Mouse (Mus musculus): Measurements from ENCODE around the gene Gnb1.
A peak's percentile ranks its signal among the peaks of the same experiment; 100 is the strongest.

The Gnb1 gene

GRCm38 (mm10) chr4:155508614-155509013 is 17.5 kb downstream of the Gnb1 start:
- Histone ChIP-seq H3K36me3 (ENCODE audit: insufficient read depth, low read length) (peaks cover 16% of the 10 kb centered on the region; the same call in 1 of the 2 replicates), H3K4me3 (replicated peaks; ENCODE audit: low read length) (no peak overlapping the region), H3K27me3 (ENCODE audit: insufficient read depth, low read length) (no peaks in the 10 kb centered on the region), H3K9me3 (ENCODE audit: low read length) (no peaks in the 10 kb centered on the region), H3K4me1 (replicated peaks; ENCODE audit: low read depth, low read length) (peaks cover 62% of the 10 kb centered on the region)
- no peak for TF ChIP-seq NANOG (IDR thresholded peaks at IDR 0.05; ENCODE audit: borderline replicate concordance, low read length)
- TF ChIP-seq POU5F1 (IDR thresholded peaks at IDR 0.05; ENCODE audit: borderline replicate concordance, low read length): no peak
- no peak for TF ChIP-seq CTCF (conservative IDR thresholded peaks at IDR 0.05; ENCODE audit: low read length)

- Histone ChIP-seq H3K36me3 (ENCODE audit: insufficient read depth, low read length) (peaks cover 26% of the 10 kb centered on the region), H3K4me3 (replicated peaks; ENCODE audit: low read length) (no peak overlapping the region), H3K9me3 (ENCODE audit: low read length) (no peaks in the 10 kb centered on the region), H3K4me1 (replicated peaks; ENCODE audit: low read depth, low read length) (peaks cover 45% of the 10 kb centered on the region), H3K27me3 (ENCODE audit: insufficient read depth, low read length) (no peaks in the 10 kb centered on the region)
- TF ChIP-seq POU5F1 (IDR thresholded peaks at IDR 0.05; ENCODE audit: borderline replicate concordance, low read length) (no peak), CTCF (conservative IDR thresholded peaks at IDR 0.05; ENCODE audit: low read length) (no peak), NANOG (IDR thresholded peaks at IDR 0.05; ENCODE audit: borderline replicate concordance, low read length) (no peak)
These were observed 19.8 kb downstream of the Gnb1 start for GRCm38 (mm10) chr4:155510981-155511380.

- Histone ChIP-seq H3K36me3 (ENCODE audit: insufficient read depth, low read length) (peaks cover 43% of the 10 kb centered on the region), H3K4me3 (replicated peaks; ENCODE audit: low read length) (no peak overlapping the region), H3K27me3 (ENCODE audit: insufficient read depth, low read length) (no peaks in the 10 kb centered on the region), H3K9me3 (ENCODE audit: low read length) (no peaks in the 10 kb centered on the region), H3K4me1 (replicated peaks; ENCODE audit: low read depth, low read length) (peaks cover 26% of the 10 kb centered on the region)
- TF ChIP-seq POU5F1 (IDR thresholded peaks at IDR 0.05; ENCODE audit: borderline replicate concordance, low read length) (no peak), NANOG (IDR thresholded peaks at IDR 0.05; ENCODE audit: borderline replicate concordance, low read length) (no peak), CTCF (conservative IDR thresholded peaks at IDR 0.05; ENCODE audit: low read length) (no peak)
These were observed 23.6 kb downstream of the Gnb1 start for GRCm38 (mm10) chr4:155514810-155515209.

GRCm38 (mm10) chr4:155517948-155518517 is 26.9 kb downstream of the Gnb1 start:
- Histone ChIP-seq H3K9me3 (ENCODE audit: low read length) (no peaks in the 10 kb centered on the region), H3K4me3 (replicated peaks; ENCODE audit: low read length) (no peak overlapping the region), H3K36me3 (ENCODE audit: insufficient read depth, low read length) (peaks cover 43% of the 10 kb centered on the region), H3K27me3 (ENCODE audit: insufficient read depth, low read length) (no peaks in the 10 kb centered on the region), H3K4me1 (replicated peaks; ENCODE audit: low read depth, low read length) (peaks cover 44% of the 10 kb centered on the region)
- no peak for TF ChIP-seq POU5F1 (IDR thresholded peaks at IDR 0.05; ENCODE audit: borderline replicate concordance, low read length)
- no peak for TF ChIP-seq NANOG (IDR thresholded peaks at IDR 0.05; ENCODE audit: borderline replicate concordance, low read length)
- TF ChIP-seq CTCF (conservative IDR thresholded peaks at IDR 0.05; ENCODE audit: low read length): peak; percentile 42

GRCm38 (mm10) chr4:155522327-155522726 is 31.2 kb downstream of the Gnb1 start:
- peaks cover 59% of the 10 kb centered on the region for H3K36me3 ChIP-seq (ENCODE audit: insufficient read depth, low read length)
- no peak for TF ChIP-seq NANOG (IDR thresholded peaks at IDR 0.05; ENCODE audit: borderline replicate concordance, low read length)
- no peak for TF ChIP-seq POU5F1 (IDR thresholded peaks at IDR 0.05; ENCODE audit: borderline replicate concordance, low read length)
- no peak for TF ChIP-seq CTCF (conservative IDR thresholded peaks at IDR 0.05; ENCODE audit: low read length)

DNA sequence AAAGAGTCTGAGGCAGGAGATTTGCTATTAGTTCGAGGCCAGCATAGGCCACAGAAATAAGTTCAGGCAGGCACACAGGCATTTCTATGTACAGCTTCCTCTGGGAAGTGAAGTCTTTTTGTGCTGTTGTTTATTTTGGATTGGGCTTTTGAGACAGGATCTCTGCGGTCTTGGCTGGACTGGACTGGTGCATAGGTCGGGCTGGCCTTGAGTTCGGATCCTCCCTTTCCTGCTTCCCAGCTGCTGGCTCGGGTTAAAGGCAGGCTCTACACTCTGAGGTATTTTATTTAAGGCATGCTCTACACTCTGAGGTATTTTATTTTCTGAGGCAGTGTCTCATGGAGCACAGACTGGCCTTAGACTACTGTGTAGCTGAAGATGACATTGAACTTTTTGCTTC is 34.6 kb downstream of the Gnb1 start:
- H3K9me3 ChIP-seq (ENCODE audit: low read length): no peaks in the 10 kb centered on the region
- TF ChIP-seq CTCF (conservative IDR thresholded peaks at IDR 0.05; ENCODE audit: low read length) (no peak), POU5F1 (IDR thresholded peaks at IDR 0.05; ENCODE audit: borderline replicate concordance, low read length) (no peak), NANOG (IDR thresholded peaks at IDR 0.05; ENCODE audit: borderline replicate concordance, low read length) (no peak)
- no peak overlapping the region for H3K4me3 ChIP-seq (replicated peaks; ENCODE audit: low read length)
- H3K36me3 ChIP-seq (ENCODE audit: insufficient read depth, low read length): peaks cover 80% of the 10 kb centered on the region
- no peaks in the 10 kb centered on the region for H3K27me3 ChIP-seq (ENCODE audit: insufficient read depth, low read length)
- H3K4me1 ChIP-seq (replicated peaks; ENCODE audit: low read depth, low read length): peaks cover 41% of the 10 kb centered on the region

More at GRCm38 (mm10) chr4:155522327-155522726, 31.2 kb downstream of the Gnb1 start:
- Histone ChIP-seq H3K9me3 (ENCODE audit: low read length) (no peaks in the 10 kb centered on the region), H3K27me3 (ENCODE audit: insufficient read depth, low read length) (no peaks in the 10 kb centered on the region), H3K4me1 (replicated peaks; ENCODE audit: low read depth, low read length) (peaks cover 48% of the 10 kb centered on the region), H3K4me3 (replicated peaks; ENCODE audit: low read length) (no peak overlapping the region)

- H3K4me3 ChIP-seq (replicated peaks; ENCODE audit: low read length): no peak overlapping the region
- peaks cover 86% of the 10 kb centered on the region for H3K36me3 ChIP-seq (ENCODE audit: insufficient read depth, low read length)
- TF ChIP-seq NANOG (IDR thresholded peaks at IDR 0.05; ENCODE audit: borderline replicate concordance, low read length) (no peak), CTCF (conservative IDR thresholded peaks at IDR 0.05; ENCODE audit: low read length) (no peak), POU5F1 (IDR thresholded peaks at IDR 0.05; ENCODE audit: borderline replicate concordance, low read length) (no peak)
These were observed 38.1 kb downstream of the Gnb1 start for GRCm38 (mm10) chr4:155529294-155529693.

DNA sequence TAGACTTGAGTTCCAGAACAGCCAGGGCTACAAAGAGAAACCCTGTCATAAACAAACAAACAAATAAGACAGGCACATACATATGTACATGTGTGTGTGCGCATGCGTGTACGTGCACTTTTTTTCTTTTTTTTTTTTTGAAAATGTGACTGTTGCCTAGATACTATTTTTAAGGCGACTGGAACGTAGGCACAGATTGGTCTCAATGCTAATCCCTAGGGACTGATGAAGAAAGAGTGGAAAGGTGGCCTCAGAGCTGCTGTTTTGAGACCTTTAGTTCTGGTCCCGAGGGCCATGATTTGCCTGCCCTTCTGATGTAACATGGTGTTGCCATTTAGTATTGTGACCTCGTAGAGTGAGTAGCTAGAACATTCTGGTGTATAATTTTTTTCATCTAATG is 58.8 kb downstream of the Gnb1 start:
- Histone ChIP-seq H3K4me1 (replicated peaks; ENCODE audit: low read depth, low read length) (no peaks in the 10 kb centered on the region), H3K4me3 (replicated peaks; ENCODE audit: low read length) (no peak overlapping the region)
- TF ChIP-seq CTCF (conservative IDR thresholded peaks at IDR 0.05; ENCODE audit: low read length) (no peak), NANOG (IDR thresholded peaks at IDR 0.05; ENCODE audit: borderline replicate concordance, low read length) (no peak), POU5F1 (IDR thresholded peaks at IDR 0.05; ENCODE audit: borderline replicate concordance, low read length) (no peak)

More at GRCm38 (mm10) chr4:155529294-155529693, 38.1 kb downstream of the Gnb1 start:
- Histone ChIP-seq H3K9me3 (ENCODE audit: low read length) (no peaks in the 10 kb centered on the region), H3K27me3 (ENCODE audit: insufficient read depth, low read length) (no peaks in the 10 kb centered on the region), H3K4me1 (replicated peaks; ENCODE audit: low read depth, low read length) (peaks cover 7% of the 10 kb centered on the region; the same call in 1 of the 2 replicates)

DNA sequence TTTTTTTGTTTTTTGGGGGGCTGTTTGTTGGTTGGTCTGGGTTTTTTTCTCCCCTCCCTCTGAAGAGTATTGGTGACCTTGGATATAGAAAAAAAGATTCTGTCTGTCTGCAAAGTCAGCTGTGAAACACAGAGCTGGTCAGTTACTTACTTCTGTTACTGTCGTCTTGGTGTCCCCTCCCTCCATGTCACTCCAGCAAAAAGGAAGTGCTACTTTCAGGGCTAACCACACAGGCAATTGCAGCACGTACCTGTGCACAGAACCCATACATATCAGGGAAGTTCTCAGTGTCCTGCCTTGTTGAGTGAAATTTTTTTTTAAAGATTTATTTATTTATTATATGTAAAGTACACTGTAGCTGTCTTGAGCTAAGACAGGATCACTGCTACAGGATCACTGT is 59.3 kb downstream of the Gnb1 start:
- TF ChIP-seq CTCF (conservative IDR thresholded peaks at IDR 0.05; ENCODE audit: low read length) (no peak), NANOG (IDR thresholded peaks at IDR 0.05; ENCODE audit: borderline replicate concordance, low read length) (no peak), POU5F1 (IDR thresholded peaks at IDR 0.05; ENCODE audit: borderline replicate concordance, low read length) (no peak)
- Histone ChIP-seq H3K9me3 (ENCODE audit: low read length) (no peaks in the 10 kb centered on the region), H3K27me3 (ENCODE audit: insufficient read depth, low read length) (no peaks in the 10 kb centered on the region), H3K36me3 (ENCODE audit: insufficient read depth, low read length) (peaks cover 89% of the 10 kb centered on the region), H3K4me3 (replicated peaks; ENCODE audit: low read length) (no peak overlapping the region), H3K4me1 (replicated peaks; ENCODE audit: low read depth, low read length) (no peaks in the 10 kb centered on the region)

More for the DNA sequence above, 58.8 kb downstream of the Gnb1 start:
- H3K9me3 ChIP-seq (ENCODE audit: low read length): no peaks in the 10 kb centered on the region
- peaks cover 88% of the 10 kb centered on the region for H3K36me3 ChIP-seq (ENCODE audit: insufficient read depth, low read length)
- H3K27me3 ChIP-seq (ENCODE audit: insufficient read depth, low read length): no peaks in the 10 kb centered on the region
